Mouse (Mus musculus) inflammation-experienced regulatory T-cells, adult 6 months (primary cell): ENCODE measurements at regions not wholly inside any gene's neighbourhood (a gene's known extent, or its start where the extent isn't known, plus 50 kb on each side); places are given as distances from the start of the nearest gene placed in this dataset.

Experiments
- ATAC-seq: one replicate; pipeline ENCODE4 v1.8.0; 2017

DNA sequence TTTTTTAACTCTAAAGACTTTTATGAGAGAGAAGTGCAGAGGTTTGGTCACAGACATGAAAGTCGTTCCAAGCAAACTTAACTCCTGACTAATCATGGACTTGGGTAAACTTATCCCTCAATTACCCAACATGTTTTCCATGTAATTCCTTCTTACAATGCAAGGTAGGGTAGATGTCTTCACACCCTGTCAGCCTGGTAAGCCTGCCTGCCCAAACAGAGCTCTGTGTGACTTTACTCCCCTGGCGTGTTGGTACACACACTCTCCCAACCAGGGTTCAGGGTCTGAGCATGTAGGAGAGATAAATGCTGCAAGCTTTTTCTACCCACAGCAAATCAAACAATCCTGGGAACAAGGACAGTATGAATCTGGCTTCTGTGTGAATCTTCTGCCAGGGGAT lies 192.1 kb upstream of the Camk1g start:
- no peak for ATAC-seq

DNA sequence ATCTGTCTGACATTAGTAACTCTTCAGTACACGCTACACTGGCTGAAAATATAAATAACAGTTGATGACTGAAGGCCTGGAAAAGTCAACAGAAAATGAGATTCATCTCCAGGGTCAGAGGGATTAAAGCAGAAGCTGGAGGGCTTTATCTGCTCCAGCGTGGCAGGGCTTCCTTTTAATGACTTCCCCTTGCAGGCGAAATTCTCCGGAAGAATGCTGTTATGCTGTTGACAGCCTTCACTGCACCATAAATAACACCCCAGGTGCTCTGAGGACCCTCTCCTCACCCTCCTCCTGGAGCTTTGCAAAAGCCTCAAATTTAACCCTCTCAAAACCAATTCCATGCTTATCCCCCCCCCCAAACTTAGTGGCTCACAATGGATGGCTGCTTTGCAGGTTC lies 188.0 kb upstream of the Camk1g start:
- ATAC-seq, result no peak

DNA sequence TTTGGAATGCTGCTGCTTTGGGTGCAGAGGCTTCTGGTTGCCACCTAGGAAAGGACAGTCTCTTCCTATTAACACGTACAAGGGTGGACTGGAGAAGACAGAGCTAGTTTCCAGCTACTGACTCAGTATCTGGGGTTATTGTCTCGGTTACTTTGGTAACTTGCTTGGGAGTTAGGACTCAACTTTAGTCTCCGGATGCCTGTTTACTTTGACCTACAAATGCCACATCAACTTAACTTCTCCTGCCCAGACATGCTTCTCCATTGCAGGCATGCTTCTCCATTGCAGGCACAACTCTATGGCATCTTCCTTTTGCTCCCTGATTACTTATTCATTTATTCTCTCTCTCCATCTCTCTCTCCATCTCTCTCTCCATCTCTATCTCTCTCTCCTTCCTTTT lies 184.6 kb upstream of the Camk1g start:
- ATAC-seq, result no peak

DNA sequence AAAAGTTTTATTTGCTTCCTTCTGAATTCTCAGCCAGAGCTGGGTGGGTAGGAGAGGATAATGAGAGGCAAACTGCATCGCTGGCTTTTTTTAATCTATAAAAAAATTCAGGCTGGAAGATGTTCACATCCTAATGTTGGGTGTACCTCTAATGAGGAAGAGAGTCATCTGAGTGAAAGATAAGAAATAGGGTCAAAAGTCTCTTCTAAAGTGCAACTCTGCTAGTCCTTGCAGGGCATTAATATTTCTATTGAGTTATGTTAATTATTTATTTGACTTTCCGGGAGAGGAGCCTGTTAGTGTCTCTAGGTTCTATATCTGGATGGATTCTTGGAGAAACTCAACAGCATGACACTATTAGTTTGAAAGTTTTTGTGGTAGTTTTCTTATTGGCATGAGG lies 182.2 kb upstream of the Camk1g start:
- ATAC-seq, result no peak

DNA sequence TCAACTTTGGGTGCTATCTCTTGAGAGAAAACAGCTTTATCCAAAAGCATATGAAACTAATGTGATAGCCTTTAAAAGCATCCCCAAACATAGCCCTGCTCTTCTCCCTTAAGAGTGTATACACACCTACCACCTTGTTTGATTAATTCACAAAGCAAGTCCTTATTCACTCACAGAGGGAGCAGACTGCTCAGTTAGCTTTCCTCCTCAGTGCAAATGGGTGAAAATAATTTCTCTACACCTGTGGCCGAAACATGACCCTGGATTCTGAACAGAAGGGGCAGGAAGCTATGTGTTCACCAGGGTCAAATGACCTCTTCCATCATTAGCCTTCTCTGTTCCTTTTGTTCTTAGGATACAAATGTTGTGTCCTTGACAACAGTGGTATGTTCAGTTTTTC lies 181.2 kb upstream of the Camk1g start:
- no peak for ATAC-seq

DNA sequence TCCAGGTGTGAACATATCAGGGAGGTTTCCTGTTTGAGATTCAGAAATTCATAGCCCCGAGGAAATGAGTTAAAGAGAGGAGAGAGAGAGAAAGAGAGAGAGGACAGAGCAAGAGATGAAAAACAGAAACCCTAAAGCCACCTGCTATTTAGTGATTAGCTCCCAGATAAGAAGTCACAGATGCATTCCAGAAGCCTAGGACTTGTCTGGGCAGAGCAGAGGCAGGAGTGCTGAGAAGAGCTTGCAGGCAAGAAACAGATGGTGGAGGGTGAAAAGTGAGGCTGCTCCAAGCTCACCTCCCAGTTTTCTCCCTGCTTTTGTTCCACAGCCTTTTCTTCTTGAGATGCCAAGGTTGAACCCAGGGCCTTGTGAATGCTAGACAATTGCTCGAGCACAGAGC lies 180.7 kb upstream of the Camk1g start:
- no peak for ATAC-seq

DNA sequence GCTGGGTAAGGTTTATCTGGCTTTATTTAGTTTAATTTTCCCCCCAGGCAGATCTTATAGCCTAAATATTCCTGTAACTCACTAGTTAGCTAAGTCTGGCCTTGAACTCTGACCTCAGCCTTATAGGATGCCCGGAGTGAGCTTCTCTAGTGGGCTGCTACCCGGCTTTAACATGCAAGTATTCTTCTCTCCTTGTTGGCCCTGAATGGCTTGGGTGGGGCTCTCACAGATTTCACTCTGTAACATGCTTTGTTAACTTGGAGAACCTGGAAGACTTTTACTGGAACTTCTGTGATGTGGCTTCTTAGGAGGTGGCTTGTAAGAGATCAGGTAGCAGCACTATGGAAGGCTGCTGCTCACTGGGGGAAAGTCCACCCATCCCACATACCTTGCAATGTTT lies 177.3 kb upstream of the Camk1g start:
- no peak for ATAC-seq

DNA sequence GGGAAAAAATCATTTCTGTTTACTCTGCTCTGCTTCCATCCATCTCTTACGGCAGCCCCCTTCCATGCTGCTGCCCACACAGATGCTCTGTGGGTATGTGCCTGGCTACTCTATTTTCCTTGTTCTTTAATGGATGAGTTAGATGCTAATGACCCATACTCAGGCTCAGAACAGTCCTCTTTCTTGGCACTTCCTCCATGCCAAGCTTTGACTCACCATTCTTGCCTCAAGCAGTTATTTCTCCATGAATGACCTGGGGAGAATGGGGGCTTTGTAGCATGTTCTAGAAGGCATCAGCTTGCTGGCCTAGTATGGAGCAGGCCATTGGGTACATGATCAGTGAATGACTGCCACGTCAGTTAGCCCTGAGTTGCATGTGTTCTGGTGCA lies 175.9 kb upstream of the Camk1g start:
- no peak for ATAC-seq

DNA sequence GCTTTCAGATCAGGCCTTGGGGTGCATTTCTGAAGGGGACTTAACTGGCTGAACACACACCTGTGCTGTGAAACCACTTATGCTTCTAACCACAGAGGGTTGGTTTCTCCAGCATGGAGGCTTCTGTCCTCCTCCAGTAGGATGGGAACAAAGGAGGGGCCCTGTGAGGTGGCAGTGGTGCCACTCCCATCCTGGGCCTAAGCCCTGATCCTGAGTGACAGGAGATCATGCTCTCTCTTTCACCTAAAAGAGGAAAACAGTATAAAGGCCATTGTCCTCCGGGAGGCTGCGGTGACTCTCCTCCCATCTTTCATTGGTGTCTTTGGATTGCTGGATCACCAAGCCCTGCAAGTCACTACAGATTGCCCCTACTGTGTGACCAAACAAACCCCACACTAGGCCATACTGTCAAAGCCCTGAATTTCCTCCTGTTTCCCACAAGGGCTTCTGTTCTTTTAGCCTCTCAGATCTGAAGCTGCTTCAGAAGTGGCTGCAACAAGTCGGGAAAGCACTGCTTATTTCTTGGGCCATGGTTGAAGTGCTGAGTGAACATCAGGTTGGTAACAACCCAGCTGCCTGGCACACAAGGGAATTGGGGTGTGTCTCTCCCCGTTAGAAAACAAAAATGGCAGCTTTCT lies 175.4 kb upstream of the Camk1g start:
- ATAC-seq, result no peak

DNA sequence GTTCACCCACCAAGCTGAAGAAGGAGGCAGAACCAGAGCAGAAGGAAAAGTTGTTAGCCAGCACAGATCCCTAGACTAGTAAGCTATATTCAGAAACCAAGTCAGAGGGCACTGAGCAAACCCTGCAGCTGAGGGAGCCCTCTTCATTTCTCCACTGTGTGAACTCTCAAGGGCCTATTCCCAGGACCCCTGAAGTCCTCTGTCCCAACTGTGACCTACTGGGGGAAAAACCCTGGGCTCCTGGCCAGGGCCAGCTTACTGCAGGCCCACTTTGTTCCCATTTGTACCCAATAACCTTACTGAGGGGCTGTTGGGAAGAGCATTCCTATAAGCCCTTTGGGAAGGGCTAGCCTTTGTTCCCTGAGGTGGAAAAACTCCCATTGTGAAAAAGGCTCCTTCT lies 174.7 kb upstream of the Camk1g start:
- no peak for ATAC-seq

DNA sequence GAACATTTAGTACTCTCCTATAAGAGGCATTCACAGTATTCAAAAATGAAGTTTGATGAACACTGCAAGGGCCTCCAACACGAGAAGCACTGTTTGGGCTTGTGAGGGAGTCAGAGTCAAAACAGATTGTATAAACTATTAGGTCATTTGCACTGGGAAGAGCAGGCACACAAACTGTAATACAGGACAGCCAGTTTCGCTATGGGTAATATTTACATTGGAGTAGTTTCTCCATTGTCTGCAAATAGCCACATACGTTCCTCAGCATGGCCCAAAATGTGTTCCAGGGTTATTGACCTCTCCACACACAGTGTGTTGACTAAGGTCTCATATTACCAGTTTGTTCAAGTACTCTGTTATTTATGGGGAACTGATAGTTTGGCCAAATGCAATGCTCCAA lies 173.7 kb upstream of the Camk1g start:
- no peak for ATAC-seq

DNA sequence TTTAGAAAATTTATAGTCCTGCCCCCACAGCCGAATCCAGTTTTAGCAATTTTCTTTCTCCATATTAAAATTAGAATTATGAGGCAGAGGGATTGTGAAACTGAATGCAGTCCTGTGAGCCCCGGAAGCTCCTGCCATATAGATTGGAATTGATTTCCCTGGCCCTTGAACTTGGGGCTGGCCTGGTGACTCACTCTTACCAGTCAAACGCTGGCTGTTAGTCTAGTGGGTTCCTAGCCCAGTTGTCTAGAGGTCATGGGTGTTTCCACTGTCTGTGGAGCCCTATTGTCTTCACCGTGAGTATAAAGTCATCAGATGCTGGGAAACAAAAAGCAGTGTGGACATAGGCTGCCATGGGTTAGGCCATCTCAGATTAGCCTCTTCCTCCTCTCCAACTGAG lies 173.2 kb upstream of the Camk1g start:
- no peak for ATAC-seq

DNA sequence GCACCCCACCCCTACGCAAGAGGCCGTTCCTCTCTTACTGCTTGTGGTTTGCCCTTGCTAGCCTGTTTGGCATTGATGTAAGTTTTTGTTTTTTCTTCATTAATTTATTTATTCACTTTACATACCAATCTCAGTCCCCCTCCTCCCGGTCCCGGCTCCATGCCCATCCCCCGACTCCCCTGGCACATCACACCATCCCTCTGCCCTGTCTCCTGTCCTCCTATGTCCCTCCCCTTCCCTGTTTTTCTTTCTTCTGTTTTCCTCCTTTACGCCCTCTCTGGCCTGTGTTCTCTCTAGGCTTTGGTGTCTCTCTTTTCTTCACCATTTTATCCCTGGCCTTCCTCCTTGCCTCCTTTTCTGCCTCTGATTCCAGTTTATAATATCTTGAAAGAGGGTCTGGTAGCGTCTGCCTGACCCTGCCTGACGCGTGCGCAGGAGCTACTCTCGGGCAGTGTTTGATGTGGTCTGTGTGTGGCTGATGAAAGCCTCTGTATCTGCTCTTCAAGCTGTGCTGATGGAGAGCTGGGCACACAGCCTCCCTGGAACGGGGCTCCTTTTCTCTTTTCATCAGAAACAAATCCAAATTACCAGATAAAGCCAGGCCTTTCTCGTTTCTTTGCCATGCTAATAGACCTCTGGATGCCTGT lies 172.0 kb upstream of the Camk1g start:
- ATAC-seq, result no peak

DNA sequence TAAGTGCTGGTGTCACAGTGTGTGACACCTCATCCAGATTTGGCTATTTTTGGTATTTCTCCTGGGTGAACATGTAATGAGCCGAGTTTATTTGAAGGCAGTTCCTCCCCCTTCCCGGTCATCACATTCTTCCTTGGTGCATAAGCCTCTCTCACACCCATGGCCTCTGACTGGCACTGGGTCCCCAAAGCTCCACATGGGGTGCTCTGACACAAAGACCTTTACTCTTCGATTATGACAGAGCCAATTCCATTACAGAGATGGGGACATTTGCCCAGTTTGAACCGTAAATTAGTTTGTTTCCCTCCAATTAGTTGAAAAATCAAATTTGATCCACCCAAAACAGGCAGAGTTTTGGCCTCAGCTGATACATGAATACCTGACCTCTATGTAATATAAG lies 171.2 kb upstream of the Camk1g start:
- no peak for ATAC-seq

DNA sequence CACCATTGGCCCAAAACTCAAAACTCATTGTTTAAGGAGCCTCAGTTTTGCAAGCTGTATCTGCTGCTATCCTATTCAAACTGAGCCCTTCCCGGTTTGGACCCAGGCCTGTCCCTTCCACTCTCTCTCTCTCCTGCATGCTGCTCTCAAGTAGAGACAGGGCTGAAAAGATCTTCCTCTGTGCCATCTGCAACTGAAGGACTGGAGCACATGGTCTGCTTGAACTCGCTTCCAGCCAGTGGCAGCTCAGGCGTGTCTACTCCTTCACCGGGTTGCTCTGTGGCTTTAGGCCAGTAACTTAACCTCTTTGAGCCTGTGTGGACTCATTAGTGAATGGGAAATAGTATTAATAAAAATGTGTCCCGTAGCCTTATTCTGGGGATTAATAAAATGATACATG lies 170.4 kb upstream of the Camk1g start:
- ATAC-seq, result no peak

DNA sequence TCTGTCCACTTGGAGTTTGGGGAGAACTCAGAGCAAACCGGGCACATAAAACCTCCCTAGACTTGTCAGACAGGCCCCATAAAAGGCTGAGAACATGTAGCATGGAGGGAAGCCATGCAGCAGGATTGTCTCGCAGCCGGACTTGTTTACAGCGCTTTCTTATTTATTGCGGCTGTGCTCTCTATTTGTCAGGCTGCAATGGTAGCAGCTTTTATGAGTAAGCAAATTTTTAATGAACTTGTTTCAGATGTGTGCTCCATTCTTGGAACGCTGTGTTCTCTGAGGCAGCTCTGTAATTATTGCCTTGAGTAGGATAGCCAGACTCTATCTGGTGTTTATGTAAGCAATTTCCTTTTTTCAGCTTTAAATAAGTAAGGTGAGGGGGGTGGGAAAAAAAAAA lies 169.2 kb upstream of the Camk1g start:
- no peak for ATAC-seq

DNA sequence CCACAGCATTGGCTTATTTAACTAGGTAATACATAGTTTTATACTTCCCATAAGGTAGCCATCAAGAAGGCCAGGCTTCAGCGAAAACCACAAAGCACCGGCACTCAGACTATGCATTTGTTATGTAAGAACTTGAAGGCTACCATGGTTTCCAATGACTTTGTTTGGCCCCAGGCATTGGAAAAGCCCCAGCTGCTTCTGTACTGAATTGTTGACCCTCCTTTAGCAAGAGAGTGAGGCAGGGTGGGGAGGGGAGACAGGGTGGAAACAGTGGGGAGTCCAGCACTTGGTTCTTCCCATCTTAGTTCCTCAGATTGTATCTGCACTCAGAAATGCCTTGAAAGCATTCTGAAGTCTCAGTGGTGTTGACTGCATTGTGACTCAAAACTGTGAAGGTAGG lies 168.3 kb upstream of the Camk1g start:
- ATAC-seq, result no peak

DNA sequence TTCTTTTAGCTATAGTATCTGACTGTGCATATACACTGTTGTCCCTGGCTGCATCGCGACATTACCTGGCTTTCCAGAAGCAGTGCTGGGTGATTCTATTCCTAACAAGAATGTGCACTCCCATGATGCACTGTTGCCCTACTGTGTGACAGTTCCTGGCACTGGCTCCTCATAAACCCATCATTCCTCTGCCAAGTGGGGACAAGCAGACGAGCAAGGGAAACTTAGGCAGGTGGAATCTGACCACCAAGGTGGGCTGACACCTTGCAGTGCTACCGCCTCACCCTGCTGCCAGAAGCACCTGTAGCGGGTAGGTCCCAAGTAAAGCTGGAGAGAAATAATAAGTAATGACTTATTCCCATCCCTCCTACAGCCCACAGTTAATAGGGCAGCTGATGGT lies 167.5 kb upstream of the Camk1g start:
- ATAC-seq, result no peak

DNA sequence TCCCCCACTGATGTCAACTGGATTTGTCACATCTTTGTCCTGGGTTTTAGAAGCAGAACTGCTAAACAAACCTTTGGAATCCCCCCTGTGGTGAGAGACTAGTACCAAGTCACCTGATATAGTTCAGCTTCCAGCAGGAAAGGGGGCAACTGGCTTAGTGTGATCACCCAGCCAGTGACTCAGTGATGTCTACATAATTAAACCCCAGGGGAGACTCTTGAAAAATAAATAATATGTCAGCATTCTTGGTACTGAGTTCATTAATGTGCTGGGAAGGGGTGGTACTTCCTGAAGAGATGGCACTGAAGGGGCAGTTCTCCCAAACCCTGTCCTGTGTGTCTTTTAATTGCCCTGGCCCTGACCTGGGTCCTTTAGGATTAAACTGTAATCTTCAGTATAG lies 166.5 kb upstream of the Camk1g start:
- no peak for ATAC-seq

DNA sequence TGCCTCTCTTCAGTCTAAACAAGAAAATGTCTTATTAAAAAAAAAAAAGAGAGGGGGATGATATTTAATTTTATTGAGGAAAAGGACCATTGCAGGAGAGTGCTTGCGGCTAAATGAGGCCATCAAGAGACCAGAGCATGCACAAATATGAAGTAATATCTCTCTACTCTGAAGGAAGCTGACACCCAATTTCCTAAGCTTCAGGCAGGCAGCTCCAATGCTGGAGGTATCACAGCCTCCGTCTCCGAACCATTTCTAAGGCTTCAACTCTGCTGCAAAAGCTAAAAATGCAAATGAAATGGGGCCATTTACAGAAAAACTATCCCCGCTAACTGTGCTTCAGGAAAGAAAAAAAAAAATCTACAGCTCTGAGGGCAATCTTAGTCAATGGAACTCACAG lies 164.4 kb upstream of the Camk1g start:
- no peak for ATAC-seq

DNA sequence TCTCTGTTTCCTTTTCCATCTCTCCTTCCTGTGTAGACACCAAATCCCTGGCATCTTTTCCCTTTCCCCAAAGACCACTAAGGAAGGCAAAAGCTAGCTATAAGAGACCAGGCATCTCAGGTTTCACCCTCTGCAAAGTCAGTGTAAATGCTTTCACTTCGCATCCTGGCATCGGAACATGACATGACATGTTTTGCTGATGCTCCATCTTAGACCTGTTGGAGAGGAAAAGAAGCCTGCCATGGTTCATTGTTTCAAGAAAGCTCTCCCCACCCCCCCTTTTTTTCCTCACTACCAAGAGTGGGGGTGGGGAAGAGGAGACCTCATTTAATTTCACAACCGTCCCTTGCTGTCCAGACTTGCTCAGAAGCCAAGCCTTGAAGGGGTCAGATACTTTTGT lies 156.4 kb upstream of the Camk1g start:
- ATAC-seq, result no peak

DNA sequence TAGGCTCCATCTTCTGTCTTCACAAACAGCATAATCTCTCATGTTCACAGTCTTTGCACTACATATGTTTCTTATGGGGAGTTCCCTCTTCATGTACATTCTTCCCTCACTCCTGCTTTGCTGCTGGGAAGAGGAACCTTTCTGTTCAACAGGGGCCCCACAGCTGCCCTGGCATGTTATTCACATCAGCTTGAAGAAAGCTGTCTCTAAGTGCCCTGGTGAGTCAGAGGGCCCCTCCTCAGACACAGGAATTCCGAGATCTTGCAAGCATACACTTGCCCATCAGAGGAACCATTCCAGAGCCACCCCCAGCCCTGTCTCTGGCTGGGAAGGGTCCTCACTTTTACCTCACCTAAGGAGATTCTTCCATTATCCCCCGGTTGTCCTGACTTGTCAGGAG lies 151.9 kb upstream of the Camk1g start:
- no peak for ATAC-seq

DNA sequence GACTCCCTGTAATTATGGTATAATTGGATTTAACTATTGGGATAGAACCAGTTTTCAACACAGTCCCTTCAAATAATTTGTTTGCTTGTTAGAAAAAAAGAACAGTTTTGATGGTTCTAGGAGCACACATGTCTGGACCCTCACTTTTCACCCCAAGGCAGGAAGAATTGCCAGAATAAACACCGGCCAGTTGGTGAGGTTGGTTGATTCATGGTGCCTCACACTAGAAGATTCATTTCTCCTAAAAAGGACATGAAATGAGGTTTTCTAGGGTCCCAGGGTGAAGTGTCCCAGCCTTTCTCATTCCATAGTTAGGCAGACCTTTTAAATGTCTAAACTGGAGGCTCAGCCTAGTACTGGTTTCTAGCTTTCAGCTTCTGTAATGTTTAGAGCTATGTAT lies 148.7 kb upstream of the Camk1g start:
- ATAC-seq, result no peak

DNA sequence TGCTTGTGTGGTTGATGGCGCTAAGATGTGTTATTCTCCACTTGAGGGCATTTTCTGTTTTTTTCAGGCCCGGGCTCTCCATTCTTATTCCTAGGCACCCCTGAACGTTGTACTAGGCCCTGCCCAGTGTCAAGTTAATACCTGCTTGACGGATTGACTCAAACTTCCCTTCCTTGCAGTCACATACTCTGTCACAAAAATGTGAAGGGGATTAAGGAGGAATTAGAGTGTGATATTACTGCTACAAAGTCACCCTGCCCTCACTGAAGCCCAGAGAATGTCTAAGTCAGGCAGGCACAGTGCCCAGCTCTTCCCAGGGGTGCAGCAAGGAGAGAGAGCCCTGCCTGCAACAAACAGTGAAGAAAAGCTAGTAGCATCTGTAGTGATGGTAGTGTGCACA lies 147.9 kb upstream of the Camk1g start:
- no peak for ATAC-seq

DNA sequence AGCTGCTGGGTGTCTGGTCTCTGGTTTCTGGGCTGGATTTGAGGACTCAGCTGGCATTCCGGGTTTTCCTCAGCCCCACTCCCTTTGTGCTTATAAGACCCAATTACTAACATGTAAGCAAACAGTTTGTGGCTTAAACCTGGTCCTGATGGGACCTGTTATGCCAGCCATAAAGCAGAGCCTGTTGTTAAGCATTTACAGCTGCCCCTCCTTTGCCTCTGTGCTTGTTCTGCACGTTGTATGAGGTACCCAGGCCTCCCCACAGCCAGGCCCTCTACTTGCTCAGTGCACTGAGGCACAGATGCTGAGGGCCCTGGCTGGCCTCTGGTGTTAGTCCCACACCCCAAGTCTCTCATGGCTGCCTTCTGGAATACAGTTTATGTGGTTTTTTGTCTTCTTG lies 147.2 kb upstream of the Camk1g start:
- ATAC-seq, result no peak
